Mouse (Mus musculus) heart, adult 18-20 months (tissue): Measurements from ENCODE around the gene Ctnnbip1. TPM values are rescaled to one million over a fixed set of nuclear protein-coding genes. Genes with fewer than 3 reads are reported as not detected.
"Not testable (repeated sequence)": the region's sequence is repeated elsewhere in the genome, so short reads cannot be mapped to it uniquely, and the experiment has no call there.

Source experiments
- DNase-seq, 2 experiments: peaks; one replicate each; pipeline ENCODE4 v3.0.0; 2021 to 2022; ENCODE audit warnings: mixed read lengths in 1 of 2
- total RNA-seq, 2 experiments: library from RNA; stranded (reverse); gene quantifications; 2 replicates each; pipeline ENCODE4 v1.2.3; 2021

The Ctnnbip1 gene
- total RNA-seq, 2 experiments from 2014 or later, result 24.2 to 25.1 TPM

DNA sequence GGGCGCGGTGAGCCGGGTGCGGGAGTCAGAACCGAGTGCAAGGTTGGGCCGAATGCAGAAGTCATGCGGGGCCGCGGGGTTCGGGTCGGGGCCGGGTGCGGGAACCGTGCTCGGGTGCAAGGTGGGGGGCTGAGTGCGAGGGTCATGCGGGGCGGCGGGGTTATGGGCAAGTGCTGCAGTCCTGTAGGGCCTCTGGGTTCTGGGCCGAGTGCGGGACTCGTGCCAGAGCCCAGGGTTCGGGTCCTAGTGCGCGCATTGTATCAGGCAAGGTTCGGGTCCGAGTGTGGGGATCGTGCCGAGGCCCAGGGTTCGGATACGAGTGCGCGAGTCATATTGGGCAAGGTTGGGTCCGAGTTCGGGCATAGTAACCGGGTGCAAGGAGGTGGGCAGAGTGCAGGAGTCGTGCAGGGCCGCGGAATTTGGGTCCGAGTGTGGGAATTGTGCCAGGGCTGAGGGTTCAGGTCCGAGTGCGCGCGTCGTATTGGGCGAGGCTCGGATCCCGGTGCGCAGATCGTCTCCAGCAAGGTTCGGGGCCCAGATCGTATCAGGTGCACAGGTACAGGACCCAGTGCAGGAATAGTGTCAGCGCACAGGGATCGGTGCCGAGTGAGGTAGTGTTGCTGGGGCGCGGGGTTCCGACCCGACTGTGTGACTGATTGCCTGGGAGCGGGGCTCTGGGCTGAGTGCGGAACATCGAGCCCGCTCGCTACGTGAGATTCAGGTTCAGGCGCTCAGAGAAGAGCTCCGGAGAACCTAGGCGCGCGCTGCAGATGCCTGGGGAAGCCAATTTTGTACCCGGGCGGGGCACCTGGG is 69.0 kb downstream of the Ctnnbip1 start:
- peak; percentile 19 to 53 for DNase-seq

DNA sequence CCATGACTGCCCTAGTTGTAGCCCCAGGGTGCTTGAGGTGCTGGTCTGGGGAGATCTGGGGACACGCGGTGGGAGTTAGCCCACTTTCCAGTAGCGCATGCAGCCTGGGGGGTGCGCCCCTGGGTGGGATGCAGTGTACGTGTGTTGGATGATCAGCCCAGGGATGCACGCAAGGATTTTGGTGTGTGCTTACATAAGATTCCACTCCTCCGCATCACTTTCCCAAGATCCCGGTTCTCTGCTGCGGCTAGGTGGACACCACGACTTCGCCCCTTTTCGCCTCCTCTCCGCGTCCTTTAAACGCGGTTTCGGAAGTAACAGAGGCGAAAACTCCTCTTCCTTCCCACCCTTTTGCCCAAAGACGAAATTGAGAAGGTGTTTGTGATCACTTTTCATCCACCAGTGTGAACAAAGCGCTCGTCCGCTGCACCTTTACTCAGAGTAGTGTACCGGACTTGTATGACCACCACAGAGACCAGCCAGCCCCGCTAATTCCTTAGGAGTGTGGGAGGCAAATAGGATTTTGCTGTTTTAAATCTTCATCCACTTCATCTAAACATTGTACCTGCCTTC is 69.6 kb downstream of the Ctnnbip1 start:
- no peak for DNase-seq

DNA sequence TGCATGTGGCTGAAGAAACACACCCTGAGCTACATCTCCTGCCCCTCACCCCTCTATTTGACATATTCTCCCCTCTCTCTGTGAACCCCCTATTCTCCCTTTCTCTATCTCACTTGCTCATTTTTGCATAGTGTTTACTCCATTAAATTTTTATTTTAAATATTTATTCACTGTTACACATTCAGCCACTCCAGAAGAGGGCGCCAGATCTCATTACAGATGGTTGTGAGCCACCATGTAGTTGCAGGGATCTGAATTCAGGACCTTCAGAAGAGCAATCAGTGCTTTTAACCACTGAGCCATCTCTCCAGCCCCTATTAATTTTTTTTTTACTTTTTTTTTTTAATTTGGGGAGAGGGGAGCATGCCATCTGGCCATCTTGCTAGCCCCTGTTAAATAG is 72.2 kb downstream of the Ctnnbip1 start:
- DNase-seq, result no peak

DNA sequence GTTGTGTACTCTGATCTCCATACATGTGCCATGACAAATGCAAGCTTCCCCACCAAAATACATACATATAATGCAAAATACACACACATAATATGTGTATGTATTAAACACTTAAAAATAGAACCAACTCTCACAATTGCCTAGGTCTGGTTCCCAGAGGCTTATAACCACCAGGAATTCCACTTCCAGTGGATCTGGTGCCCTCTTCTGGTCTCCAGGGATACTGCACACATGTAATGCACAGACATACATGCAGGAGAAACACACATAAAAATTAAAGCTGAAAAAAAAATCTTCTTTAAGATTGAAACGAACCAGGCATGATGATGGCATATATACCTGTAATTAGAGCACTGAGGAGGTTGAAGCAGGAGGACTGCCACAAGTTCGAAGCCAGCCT is 73.5 kb downstream of the Ctnnbip1 start:
- DNase-seq, result no peak

DNA sequence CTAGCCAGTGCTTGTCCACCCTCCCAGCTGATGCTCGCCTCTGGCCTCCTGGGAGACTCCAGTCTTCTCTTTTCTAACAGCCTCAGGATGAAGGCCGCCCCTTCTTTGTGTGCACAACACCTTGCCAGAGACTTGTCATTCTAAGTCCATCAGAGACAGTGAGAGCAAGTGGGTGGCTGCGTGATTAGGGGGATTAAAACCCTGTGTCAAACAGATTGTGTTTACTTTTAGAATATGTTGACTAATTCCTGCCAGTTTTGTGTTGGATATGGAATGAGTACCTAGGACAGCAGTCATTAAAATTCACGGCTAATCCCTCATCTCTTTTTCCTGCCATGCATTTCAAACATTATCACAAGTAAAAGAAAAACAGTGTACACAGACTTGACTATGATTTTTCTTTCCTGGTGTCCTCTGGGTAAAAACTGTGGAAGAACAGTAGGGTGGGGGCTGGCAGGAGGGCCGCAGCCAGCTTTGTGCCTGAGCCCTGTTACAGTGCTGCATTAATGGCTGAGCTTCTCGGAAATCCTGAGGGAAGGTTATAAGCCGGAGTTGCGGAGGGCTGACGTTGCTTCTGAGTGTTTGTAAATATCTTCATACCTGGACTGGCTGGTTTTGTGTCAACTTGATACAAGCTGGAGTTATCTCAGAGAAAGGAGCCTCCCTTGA is 77.0 kb downstream of the Ctnnbip1 start:
- no peak for DNase-seq

DNA sequence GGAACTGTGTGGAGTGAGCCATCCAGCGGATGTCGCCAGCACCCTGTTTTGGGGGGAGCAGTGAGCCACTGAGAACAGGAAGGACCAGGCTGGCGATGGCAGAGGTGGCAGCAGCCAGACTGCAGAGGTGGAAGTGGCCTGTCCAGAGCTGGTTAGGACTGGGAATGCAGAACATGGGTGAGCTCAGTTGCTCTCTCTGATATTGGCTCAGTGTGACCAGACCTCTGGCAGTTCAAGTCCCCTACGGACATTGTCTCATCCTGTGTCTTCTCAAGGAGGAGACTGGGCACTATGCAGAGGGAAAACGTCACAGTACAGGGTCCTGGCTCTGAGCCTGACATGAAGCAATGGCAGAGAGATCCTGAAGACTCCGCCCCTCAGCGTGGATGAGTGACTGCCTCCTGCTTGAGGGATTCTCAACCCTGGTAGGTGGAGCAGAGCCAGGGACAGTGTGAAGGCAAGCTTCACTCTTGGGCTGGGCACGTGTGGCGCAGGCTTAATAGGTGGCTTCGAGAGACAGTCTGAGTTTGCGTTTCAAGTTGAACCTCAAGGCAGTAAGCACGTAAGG is 79.7 kb downstream of the Ctnnbip1 start:
- DNase-seq, result peak in 1 of 2 experiments; percentile 39

DNA sequence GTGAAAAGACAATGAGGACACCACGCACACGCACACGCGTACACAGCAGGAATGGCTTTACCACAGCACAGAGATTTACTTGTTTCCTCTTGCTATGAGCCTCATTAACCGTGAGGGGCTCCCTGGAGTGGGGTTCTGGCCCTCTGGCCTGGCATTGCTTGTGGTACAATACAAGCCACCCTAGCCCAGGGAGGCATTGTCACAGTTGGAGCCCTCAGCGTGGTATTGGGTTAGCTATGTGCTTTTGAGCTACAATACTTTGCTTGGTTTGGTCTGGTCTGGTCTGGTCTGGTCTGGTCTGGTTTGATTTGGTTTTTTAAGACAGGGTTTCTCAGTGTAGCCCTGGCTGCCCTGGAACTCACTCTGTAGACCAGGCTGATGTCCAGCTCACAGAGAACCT is 81.5 kb downstream of the Ctnnbip1 start:
- DNase-seq, result no peak

DNA sequence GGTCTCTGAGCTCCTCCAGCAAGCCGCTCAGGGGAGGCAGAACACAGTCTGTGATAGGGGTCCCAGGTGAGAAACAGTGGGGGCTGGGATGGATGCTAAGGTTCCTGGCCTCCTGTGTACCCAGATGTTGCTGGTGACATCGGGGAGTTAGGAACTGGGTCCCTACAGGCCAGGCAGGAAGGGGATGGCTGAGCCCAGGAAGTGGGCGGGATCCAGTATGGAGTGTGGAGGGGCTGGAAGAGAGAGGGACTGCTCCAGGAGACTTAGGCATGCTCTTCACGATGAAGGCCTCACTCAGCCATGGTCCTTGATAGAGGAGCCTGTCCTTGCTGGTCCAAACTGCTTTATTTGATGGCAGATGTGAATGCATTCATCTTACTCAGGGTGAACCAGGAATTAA is 82.1 kb downstream of the Ctnnbip1 start:
- DNase-seq, result no peak

DNA sequence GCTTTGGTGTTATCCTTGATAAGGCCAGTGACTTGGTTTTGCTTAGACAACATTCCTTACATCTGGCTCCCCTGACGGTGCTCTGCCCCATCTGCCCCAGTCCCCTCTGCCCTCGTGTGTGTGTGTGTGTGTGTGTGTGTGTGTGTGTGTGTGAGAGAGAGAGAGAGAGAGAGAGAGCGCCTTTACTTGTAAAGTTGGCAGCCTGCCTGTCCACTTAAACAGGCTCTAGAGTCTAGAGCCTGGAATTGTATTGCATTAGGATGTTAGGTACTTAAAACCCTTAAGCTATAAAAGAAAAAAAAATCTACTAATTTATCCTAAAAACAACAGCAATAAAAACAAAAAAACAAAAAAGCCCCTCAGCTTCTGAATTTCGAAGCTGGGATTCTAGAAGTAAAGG is 83.4 kb downstream of the Ctnnbip1 start:
- DNase-seq, result no peak

DNA sequence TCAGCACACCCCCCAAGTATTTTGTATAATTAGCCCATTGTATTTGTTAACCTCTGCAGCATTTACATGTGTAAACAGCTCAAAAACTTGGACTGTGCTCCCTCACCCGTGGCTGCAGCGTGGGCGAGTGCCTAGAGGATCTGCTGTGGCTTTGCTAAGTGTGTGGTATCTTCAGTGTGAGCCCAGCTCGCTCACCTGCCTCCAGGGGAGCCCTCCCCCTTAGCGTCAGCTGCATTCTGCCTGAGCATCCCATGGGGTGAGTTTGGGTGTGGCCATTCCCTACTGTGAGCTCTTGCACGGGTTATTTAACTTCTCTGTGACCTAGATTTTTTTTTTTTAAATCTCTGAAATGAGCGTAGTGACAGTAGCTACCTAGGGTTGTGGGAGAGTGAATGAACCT is 84.2 kb downstream of the Ctnnbip1 start:
- DNase-seq, result no peak

DNA sequence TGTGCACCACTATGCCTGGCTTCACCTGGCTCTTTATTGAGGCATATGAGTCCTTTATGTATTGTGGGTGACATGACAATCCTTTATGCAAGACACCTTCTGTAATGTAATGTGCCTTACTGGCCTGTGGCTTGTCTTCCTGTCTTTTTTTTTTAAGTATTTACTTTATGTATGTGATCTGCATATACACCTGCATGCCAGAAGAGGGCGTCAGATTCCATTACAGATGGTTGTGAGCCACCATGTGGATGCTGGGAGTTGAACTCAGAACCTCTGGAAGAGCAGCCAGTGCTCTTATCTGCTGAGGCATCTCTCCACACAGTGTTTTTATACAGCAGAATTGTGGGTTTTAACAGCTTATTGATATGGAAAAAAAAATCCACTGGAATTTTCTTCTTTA is 85.8 kb downstream of the Ctnnbip1 start:
- no peak for DNase-seq

DNA sequence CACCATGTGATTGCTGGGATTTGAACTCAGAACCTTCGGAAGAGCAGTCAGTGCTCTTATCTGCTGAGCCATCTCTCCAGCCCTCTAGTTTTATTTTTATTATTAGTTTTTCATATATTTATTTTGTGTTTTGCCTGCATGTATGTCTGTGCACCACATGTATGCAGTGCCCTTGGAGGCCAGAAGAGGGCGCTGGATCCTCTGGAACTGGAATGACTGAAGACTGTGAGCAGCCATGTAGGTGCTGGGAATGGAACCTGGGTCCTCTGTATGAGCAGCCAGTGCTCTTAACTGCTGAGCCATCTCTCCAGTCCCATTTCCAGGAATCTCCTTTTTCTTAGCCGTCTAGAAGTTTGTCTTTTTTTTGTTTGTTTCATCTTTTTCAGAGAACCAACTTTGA is 86.5 kb downstream of the Ctnnbip1 start:
- no peak for DNase-seq

DNA sequence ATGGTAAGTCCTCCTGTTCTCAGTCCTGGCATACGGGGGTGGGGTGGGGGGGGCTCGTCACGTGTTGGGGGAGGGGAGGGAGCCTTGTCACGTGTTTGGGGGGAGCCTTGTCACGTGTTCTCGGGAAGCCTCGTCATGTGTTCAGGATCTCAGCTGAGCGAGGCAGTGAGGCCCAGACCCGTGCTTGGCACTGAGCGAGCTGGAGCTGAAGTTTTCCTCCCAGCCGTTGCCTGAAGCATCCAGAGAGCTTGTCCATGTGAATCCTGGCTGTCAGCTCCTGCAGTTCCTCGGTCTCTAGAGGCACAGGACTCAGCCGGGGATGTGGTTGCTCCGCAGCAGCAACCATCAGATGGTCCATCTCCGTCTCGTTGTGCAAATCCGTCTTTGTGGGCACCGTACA is 88.0 kb downstream of the Ctnnbip1 start:
- DNase-seq, result peak in 1 of 2 experiments; percentile 32

DNA sequence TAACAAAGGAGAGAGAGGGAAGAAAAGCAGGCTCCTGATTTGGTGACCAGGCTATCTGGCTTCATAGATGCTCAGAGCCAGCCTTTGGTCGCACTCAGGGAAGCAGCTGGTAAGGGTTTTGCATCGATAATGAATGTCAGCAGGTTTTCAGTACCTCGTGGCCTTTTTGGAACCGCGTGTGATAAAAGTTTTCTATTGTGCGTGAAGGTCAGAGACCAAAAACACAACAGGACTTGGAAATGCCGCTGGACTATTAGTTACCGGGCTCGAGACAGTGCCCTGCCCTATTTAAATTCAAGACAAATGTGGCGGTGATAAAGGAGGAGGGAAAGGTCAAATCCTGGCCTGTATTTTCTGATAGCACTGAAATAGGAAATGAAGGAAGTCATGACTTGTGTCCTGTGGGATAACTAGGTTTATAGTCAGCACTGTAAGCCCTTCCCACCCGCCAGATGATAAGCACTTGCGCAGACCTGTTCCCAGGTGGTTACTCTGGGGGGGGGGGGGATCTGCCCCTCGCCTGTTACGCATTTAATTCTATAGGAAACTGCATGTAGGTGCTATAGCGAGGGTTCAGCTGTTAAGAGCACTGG is 88.8 kb downstream of the Ctnnbip1 start:
- DNase-seq, result no peak

DNA sequence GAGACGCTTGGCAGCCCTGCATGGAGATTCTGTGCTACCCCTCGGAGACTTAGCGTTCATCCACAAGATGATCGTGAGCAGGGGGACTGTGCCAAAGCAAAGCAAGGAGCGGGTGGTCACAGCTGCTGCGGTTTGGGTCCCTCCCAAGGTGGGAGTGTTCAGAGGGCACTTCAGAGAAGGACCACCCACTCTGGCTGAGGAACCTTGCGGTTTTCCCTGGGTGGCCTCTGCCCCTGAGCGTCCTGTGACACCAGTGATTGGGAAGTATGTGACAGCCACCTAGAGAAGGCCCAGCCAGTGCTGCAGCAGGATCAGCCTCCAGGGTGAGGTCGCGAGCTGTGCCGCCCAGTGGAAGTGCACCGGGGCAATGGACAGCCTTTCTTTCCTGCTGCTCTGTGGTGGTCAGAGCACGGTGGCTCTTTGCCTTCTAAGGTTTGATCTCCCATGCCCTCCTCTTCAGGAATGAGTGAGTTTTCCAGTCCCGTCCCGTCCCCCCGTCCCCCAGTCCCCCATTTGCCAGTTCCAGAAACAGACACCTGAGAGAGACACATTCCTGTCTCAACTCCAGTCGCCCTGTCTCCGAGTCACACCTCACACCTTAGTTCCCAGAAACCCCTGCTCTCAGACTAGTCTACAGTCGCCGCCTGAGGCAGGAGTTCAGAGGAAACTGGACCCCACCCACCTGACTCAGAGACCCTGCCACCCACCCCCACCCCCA is 89.7 kb downstream of the Ctnnbip1 start:
- DNase-seq, result peak in 1 of 2 experiments; percentile 41

DNA sequence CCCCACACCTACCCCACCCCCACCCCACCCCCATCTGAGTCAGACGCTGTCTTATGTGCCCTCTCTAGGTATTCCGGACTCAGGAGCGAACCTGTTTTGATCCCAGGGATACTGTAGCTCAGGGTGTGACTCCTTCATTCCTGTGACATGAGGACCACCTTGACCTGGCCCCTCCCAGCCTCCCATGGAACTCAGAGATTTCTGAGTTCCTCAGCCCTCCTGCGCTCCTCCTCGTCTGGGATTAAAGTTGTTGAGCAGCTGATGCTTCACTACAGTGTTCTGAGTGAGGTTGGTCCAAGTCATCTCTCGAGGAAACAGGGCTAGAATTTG is 90.2 kb downstream of the Ctnnbip1 start:
- DNase-seq, result no peak

DNA sequence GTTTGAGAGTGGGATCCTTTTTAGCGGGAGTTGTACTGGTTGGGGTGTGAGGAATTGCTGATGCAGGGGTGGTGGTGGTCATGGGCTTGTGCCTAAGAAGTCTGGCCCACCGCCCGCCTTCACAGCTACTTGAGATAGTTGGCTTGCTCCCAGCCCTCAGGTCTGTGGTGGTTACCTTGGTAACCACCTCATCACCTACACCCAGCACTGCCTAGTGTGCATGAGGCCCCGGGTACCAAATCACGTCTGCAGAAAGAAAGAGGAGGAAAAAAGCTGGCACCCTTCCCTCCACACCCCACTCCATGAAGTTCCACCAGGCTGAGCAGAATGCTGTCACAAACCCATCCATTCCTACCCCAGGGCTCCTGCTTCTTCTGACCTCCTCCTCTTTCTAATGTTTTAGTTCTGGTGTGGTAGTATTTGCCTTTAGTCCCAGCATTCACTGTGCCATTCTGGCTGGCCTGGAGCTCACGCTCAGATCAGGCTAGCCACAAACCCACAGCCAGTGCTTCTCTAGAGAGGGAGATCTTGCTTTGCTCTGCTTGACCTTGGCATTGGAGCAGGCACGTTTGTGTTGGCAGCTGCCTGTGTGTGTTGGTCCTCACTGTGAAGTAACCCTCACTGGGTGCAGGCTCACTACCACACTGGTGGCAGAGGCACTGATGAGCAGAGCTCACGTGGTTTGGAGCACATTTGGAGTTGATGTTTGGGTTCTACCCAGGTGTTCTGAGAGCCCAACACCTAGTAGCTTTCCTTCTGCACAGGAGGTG is 91.4 kb downstream of the Ctnnbip1 start:
- no peak for DNase-seq

DNA sequence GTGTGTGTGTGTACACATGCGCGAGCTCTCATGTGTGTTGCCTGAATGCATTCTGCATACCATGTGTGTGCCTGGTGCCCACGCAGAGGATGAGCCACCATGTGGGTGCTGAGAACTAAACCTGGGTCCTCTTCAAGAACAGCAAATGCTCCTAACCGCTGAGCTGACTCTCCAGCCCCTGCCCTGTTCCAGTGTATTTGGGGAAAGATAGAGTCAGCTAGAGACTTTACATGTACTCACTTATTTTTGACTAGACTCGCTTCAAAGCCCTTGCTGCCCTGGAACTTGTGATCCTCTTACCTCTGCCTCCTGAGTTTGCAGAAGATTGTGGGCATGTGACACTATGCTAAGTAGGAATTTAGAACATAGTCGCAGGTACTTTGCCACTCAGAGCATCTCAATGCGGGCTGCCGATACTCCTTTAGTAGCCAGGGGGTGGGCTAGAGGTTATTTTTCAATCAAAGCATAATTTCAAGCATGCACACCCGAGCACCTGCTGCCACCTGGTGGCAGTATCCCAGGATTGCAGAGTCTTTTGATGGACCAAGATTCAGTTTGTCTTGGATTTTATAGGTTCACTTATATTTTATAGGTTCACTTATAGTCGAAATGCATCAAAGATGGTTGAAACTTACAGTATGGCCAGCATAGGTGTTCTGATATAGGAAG is 93.5 kb downstream of the Ctnnbip1 start:
- peak in 1 of 2 experiments; percentile 78 for DNase-seq

DNA sequence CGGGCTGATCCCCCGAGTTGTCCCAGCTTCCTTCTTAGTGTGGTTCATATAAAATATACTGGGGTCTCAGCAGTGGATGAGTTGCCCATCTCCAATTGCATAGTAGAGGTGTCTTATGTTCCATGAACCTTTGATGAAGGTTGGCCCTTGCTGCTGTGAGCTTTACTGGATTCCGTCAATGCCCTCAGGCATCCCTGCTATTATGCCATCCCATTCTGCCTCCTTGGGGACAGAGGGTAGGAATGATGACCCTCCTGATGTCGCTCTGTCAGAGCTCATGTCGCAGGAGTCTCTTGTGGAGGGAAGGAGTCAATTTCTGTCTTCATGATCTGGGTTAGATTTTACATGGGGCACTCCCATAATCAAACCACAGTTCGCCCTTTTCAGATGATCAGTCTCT is 95.5 kb downstream of the Ctnnbip1 start:
- not testable (repeated sequence) for DNase-seq

DNA sequence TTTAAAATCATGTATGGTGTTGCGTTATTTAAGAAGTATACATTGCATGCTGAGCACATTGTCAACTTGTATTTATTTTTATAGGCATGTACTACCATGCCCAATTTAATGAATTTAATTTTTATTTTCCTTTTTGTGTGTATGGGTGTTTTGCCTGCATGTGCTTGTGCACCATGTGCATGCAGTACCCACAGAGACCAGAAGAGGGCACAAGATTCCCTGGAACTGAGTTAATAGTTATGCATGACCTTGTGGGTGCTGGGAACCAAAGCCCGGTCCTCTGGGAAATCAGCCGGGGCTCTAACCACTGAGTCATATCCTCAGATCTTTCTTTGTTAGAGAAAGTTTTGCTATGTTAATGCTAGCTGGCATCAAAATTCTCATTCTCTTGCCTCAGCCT is 96.8 kb downstream of the Ctnnbip1 start:
- DNase-seq, result no peak
